Mouse (Mus musculus) neural tube, embryonic 11.5 days (tissue): ENCODE results near the gene BC052040. TPM values are rescaled to one million over a fixed set of nuclear protein-coding genes. Genes with fewer than 3 reads are reported as not detected.

Experiments
- ATAC-seq: fragments of 200-750 bp; cut with Nextera tagmentation; 2 replicates; pipeline ENCODE4 v1.8.0; 2017; ENCODE audit warnings: moderate number of reproducible peaks, mild to moderate bottlenecking, moderate TSS enrichment, moderate library complexity; ENCODE audit not compliant: insufficient read depth, low FRiP score, low TSS enrichment
- DNase-seq: peaks from one replicate; pipeline ENCODE4 v3.0.0-alpha.2; 2015; ENCODE audit warnings: low spot score
- H3K27ac ChIP-seq: fragments of 300-500 bp; sonication (generic); 2 replicates; pipeline ENCODE4 v1.5.1; 2014; ENCODE audit warnings: low read depth, mild to moderate bottlenecking, low read length
- H3K27me3 ChIP-seq: fragments of 300-500 bp; sonication (generic); 2 replicates; pipeline ENCODE4 v1.6.1; 2014; ENCODE audit warnings: mild to moderate bottlenecking, low read length, mixed read lengths; ENCODE audit not compliant: control insufficient read depth, insufficient read depth
- H3K36me3 ChIP-seq: fragments of 300-500 bp; sonication (generic); 2 replicates; pipeline ENCODE4 v1.6.1; 2014; ENCODE audit warnings: mild to moderate bottlenecking, low read length, moderate library complexity, mixed read lengths; ENCODE audit not compliant: control insufficient read depth, insufficient read depth
- H3K4me1 ChIP-seq: fragments of 300-500 bp; sonication (generic); 2 replicates; pipeline ENCODE4 v1.6.1; 2014; ENCODE audit warnings: low read length, mixed read lengths; ENCODE audit not compliant: control insufficient read depth, insufficient read depth
- H3K4me2 ChIP-seq: fragments of 300-500 bp; sonication (generic); 2 replicates; pipeline ENCODE4 v1.6.1; 2014; ENCODE audit warnings: low read depth, mild to moderate bottlenecking, moderate library complexity
- H3K4me3 ChIP-seq: fragments of 300-500 bp; sonication (generic); 2 replicates; pipeline ENCODE4 v1.5.1; 2014; ENCODE audit warnings: low read depth, low read length
- H3K9ac ChIP-seq: fragments of 300-500 bp; sonication (generic); 2 replicates; pipeline ENCODE4 v1.6.1; 2014; ENCODE audit warnings: mild to moderate bottlenecking, low read length
- H3K9me3 ChIP-seq: fragments of 300-500 bp; sonication (generic); 2 replicates; pipeline ENCODE4 v1.6.1; 2016; ENCODE audit warnings: low read length; ENCODE audit not compliant: control insufficient read depth
- WGBS: fragments of 180-500 bp; shearing (Covaris S2); extraction: QIAGEN DNeasy Blood & Tissue Kit; methylation state at CpG from one replicate; pipeline ENCODE4 v1.1.7; 2014; 5-methylcytosine and 5-hydroxymethylcytosine counted together
- polyA plus RNA-seq: library from polyadenylated mRNA; unstranded; fragments of >200 nt; fragmentation: Nextera tagmentation; extraction: Ambion mirVana; gene quantifications from 2 replicates; pipeline ENCODE4 v1.2.1, GENCODE M21; 2014

BC052040 gene
- polyA plus RNA-seq, 1 experiment from 2014 or later = 19.9 TPM

GRCm38 (mm10) chr2:115742061-115742460 lies 160.5 kb downstream of the BC052040 start:
- Histone ChIP-seq H3K4me3 (no peak overlapping the region), H3K4me1 (no peaks in the 10 kb centered on the region), H3K9ac (no peak overlapping the region), H3K4me2 (no peak overlapping the region), H3K9me3 (no peaks in the 10 kb centered on the region), H3K27ac (no peak overlapping the region), H3K27me3 (no peaks in the 10 kb centered on the region), H3K36me3 (no peaks in the 10 kb centered on the region)
- DNase-seq = no peak
- no peak for ATAC-seq
- 89% methylated on average over 7 of the region's 7 CpGs for WGBS

GRCm38 (mm10) chr2:115747639-115748038 lies 166.1 kb downstream of the BC052040 start:
- Histone ChIP-seq H3K36me3 (no peaks in the 10 kb centered on the region), H3K4me3 (no peak overlapping the region), H3K4me1 (0 out of 2 replicates have a peak, but pooled peaks cover 4% of the 10 kb centered on the region), H3K4me2 (no peak overlapping the region), H3K27ac (no peak overlapping the region), H3K9me3 (no peaks in the 10 kb centered on the region), H3K9ac (no peak overlapping the region), H3K27me3 (no peaks in the 10 kb centered on the region)
- no peak for ATAC-seq
- DNase-seq = no peak
- WGBS = 64% methylated on average over 3 of the region's 3 CpGs

- no peak for ATAC-seq
- H3K27ac ChIP-seq = no peak overlapping the region
- DNase-seq = no peak
Observed at GRCm38 (mm10) chr2:115751177-115751576, 169.7 kb downstream of the BC052040 start.

DNA sequence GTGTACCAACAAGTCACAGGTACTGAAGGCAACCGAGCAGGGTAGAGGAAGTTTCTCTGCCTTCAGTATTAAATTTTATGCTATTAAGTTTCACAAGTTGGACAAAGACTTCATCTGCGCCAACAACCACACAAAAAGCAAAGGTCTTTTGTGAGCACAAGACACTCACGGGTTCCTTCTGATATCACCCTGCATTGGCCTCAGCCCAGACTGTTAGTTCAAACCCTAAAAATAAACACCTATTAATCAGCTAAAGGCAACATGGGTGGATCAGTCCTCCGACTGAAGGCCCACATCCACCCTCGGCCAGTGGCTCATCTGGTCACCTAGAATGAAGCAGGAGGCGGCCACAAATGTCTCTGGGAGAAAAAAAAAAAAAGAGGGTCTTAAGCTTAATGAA lies 176.2 kb downstream of the BC052040 start:
- Histone ChIP-seq H3K36me3 (no peaks in the 10 kb centered on the region), H3K9me3 (no peaks in the 10 kb centered on the region), H3K4me2 (no peak overlapping the region), H3K4me1 (peaks cover 7% of the 10 kb centered on the region; the same call in 1 of the 2 replicates), H3K9ac (no peak overlapping the region), H3K27ac (no peak overlapping the region), H3K4me3 (no peak overlapping the region), H3K27me3 (no peaks in the 10 kb centered on the region)
- DNase-seq = no peak
- 57% methylated on average over 6 of the region's 6 CpGs for WGBS
- ATAC-seq = no peak

More at GRCm38 (mm10) chr2:115751177-115751576, 169.7 kb downstream of the BC052040 start:
- Histone ChIP-seq H3K27me3 (no peaks in the 10 kb centered on the region), H3K4me2 (no peak overlapping the region), H3K4me1 (0 out of 2 replicates have a peak, but pooled peaks cover 4% of the 10 kb centered on the region), H3K4me3 (no peak overlapping the region), H3K9ac (no peak overlapping the region), H3K36me3 (no peaks in the 10 kb centered on the region), H3K9me3 (no peaks in the 10 kb centered on the region)
- WGBS = 87% methylated on average over 7 of the region's 7 CpGs

DNA sequence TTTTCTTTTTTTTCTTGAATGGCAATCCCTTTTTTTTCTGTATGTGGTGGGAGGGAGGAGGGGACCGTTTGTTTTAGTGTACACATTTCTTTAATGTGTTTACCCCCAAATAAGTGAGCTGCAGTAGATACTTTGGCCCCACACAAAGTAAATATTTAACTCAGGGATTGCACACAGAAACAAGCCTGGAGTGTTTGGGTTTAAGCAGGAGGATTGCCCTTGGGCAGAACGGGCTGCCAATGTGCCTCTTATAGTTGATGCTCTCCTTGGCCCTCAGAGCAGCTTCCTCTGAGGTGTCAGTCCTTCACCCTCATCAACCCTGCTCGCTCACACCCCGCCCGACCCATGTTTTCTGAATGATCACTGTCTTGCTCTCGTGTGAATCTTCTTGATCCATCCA lies 177.0 kb downstream of the BC052040 start:
- peaks cover 7% of the 10 kb centered on the region; the same call in 1 of the 2 replicates for H3K4me1 ChIP-seq
- H3K9me3 ChIP-seq = no peaks in the 10 kb centered on the region
- no peak overlapping the region for H3K4me3 ChIP-seq
- no peaks in the 10 kb centered on the region for H3K36me3 ChIP-seq
- ATAC-seq (no peak), DNase-seq (no peak)
- no peaks in the 10 kb centered on the region for H3K27me3 ChIP-seq
- no peak overlapping the region for H3K4me2 ChIP-seq
- H3K27ac ChIP-seq = no peak overlapping the region
- WGBS = 72% methylated on average over 6 of the region's 6 CpGs
- H3K9ac ChIP-seq = no peak overlapping the region

DNA sequence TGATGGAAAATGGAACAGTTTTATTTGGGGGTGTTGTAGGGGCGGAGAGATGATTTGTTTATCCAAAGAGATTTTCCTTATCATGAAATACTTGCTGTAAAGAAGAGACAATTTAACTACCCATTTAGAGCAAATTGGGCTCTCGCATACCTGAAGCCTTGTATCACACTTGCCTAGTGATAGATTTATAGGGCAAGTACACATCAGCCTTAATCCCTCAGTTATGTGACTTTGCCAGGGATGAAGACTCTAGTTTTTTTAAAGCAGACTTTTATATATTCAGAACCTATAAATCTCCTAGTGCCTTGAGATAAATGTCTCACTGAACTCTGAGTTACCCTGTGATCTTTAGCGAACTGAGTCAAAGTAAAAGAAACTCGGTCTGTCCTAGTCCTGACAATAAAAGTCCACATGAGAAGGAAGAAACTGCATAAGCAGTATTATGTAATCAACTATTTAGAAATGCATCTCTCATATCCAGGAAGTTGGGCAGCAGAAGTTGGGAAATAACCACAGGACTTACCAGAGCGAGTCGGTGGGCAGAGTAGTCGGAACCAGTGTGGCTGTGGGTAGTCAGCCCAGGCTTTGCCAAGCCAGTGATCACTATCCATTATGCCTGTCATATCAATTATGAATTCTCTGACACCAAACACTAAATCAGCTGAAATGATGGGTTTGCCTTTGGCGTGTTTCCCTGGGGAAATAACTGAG lies 183.2 kb downstream of the BC052040 start:
- Histone ChIP-seq H3K4me2 (no peak overlapping the region), H3K9ac (no peak overlapping the region), H3K4me3 (no peak overlapping the region), H3K27me3 (no peaks in the 10 kb centered on the region), H3K27ac (no peak overlapping the region), H3K9me3 (no peaks in the 10 kb centered on the region), H3K36me3 (no peaks in the 10 kb centered on the region), H3K4me1 (no peaks in the 10 kb centered on the region)
- WGBS = 87% methylated on average over 8 of the region's 8 CpGs
- DNase-seq (no peak), ATAC-seq (no peak)

GRCm38 (mm10) chr2:115769597-115770305 lies 188.2 kb downstream of the BC052040 start:
- Histone ChIP-seq H3K4me3 (no peak overlapping the region), H3K9ac (no peak overlapping the region), H3K4me1 (no peaks in the 10 kb centered on the region), H3K27me3 (no peaks in the 10 kb centered on the region), H3K4me2 (no peak overlapping the region), H3K27ac (no peak overlapping the region), H3K36me3 (no peaks in the 10 kb centered on the region), H3K9me3 (no peaks in the 10 kb centered on the region)
- 92% methylated on average over 10 of the region's 10 CpGs for WGBS
- ATAC-seq = no peak
- no peak for DNase-seq

DNA sequence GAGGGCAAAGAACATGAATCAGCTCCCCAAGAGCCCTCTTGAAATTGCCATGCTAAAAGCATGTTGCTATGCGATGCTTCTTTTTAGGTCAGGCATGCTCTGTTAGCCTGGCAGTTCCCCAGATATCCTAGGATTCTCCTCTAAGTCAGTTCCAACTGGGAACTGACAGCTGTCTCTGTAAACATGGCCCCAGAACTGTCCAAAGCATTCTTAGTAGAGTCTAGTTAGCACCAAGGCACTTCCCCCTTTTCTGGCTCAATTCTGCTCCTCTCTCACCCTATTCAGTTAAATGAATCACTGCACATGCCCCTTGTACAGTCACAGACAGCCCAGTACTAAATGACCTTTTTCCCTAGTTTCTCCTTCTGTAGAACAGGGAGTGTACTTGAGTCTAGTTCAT lies 191.2 kb downstream of the BC052040 start:
- WGBS = 84% methylated on average over 1 of the region's 1 CpGs
- H3K4me1 ChIP-seq = no peaks in the 10 kb centered on the region
- H3K27me3 ChIP-seq = no peaks in the 10 kb centered on the region
- DNase-seq (no peak), ATAC-seq (no peak)
- H3K36me3 ChIP-seq = no peaks in the 10 kb centered on the region
- H3K4me2 ChIP-seq = no peak overlapping the region
- no peak overlapping the region for H3K27ac ChIP-seq
- no peaks in the 10 kb centered on the region for H3K9me3 ChIP-seq
- H3K9ac ChIP-seq = no peak overlapping the region
- H3K4me3 ChIP-seq = no peak overlapping the region
